Mouse (Mus musculus) hindbrain, embryonic 15.5 days (tissue): Measurements from ENCODE around the gene Phyhd1. TPM values are rescaled to one million over a fixed set of nuclear protein-coding genes. Genes with fewer than 3 reads are reported as not detected.

ENCODE experiments used
- ATAC-seq: fragments of 200-750 bp; cut with Nextera tagmentation; 2 replicates; pipeline ENCODE4 v1.8.0; 2017; ENCODE audit warnings: low read depth, moderate number of reproducible peaks, moderate TSS enrichment; ENCODE audit not compliant: low FRiP score
- H3K27ac ChIP-seq: fragments of 300-500 bp; sonication (generic); replicated peaks from 2 replicates; pipeline ENCODE4 v1.5.1; 2015; ENCODE audit warnings: mild to moderate bottlenecking, inconsistent platforms
- H3K27me3 ChIP-seq: fragments of 300-500 bp; sonication (generic); 2 replicates; pipeline ENCODE4 v1.6.1; 2015; ENCODE audit warnings: control low read depth, inconsistent platforms
- H3K36me3 ChIP-seq: fragments of 300-500 bp; sonication (generic); 2 replicates; pipeline ENCODE4 v1.6.1; 2015; ENCODE audit warnings: control low read depth, inconsistent platforms
- H3K4me1 ChIP-seq: fragments of 300-500 bp; sonication (generic); replicated peaks from 2 replicates; pipeline ENCODE4 v1.6.1; 2015; ENCODE audit warnings: control low read depth, inconsistent platforms
- H3K4me2 ChIP-seq: fragments of 300-500 bp; sonication (generic); 2 replicates; pipeline ENCODE4 v1.6.1; 2015; ENCODE audit warnings: moderate library complexity, mild to moderate bottlenecking, inconsistent platforms
- H3K4me3 ChIP-seq: fragments of 300-500 bp; sonication (generic); 2 replicates; pipeline ENCODE4 v1.5.1; 2015; ENCODE audit warnings: mild to moderate bottlenecking, inconsistent platforms
- H3K9ac ChIP-seq: fragments of 300-500 bp; sonication (generic); 2 replicates; pipeline ENCODE4 v1.6.1; 2015; ENCODE audit warnings: inconsistent platforms
- H3K9me3 ChIP-seq: fragments of 300-500 bp; sonication (generic); 2 replicates; pipeline ENCODE4 v1.6.1; 2016; ENCODE audit warnings: control low read depth, inconsistent platforms
- WGBS: fragments of 180-500 bp; shearing (Covaris S2); methylation state at CpG from one replicate; pipeline ENCODE4 v1.1.7; 2015; 5-methylcytosine and 5-hydroxymethylcytosine counted together
- polyA plus RNA-seq: library from polyadenylated mRNA; unstranded; fragments of >200 nt; fragmentation: Nextera tagmentation; extraction: Ambion mirVana; gene quantifications from 2 replicates; pipeline ENCODE4 v1.2.1, GENCODE M21; 2015

The Phyhd1 gene
- 6.0 and 6.2 TPM in 2 replicates for polyA plus RNA-seq

- no peak within 1 kb of the TSS for H3K9ac ChIP-seq
- peaks cover 27% of the 10 kb centered on the region for H3K36me3 ChIP-seq
Measured at GRCm38 (mm10) chr2:30265767-30266253, at the start of gene Phyhd1. TSS of gene Phyhd1 (plus strand) at chr2:30266203.

DNA sequence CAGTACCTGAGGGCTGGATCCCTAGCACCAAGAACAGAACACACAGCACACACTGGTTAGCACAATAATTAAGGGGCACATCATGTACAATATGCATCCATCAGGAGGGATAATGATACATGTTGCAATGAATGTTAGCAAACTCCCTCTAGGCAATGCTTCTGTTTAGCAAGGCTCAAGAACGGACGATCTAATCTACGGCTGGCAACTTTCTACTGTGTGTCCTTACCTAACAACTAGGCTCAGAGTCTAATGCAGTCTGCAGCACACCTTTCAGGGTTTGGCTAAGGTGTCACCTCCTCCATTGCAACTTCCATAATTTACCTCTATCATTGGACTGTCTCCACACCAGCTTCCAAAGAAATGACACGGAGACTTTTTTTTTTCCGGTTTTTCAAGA lies 49.7 kb upstream of the Phyhd1 start:
- ATAC-seq = no peak
- Histone ChIP-seq H3K27me3 (no peaks in the 10 kb centered on the region), H3K4me3 (no peak overlapping the region), H3K4me2 (no peak overlapping the region), H3K27ac (no peak overlapping the region), H3K36me3 (no peaks in the 10 kb centered on the region), H3K9ac (no peak overlapping the region), H3K4me1 (no peaks in the 10 kb centered on the region), H3K9me3 (no peaks in the 10 kb centered on the region)
- 96% methylated on average over 5 of the region's 5 CpGs for WGBS

More at GRCm38 (mm10) chr2:30265767-30266253, at the start of gene Phyhd1:
- WGBS = 20% methylated on average over 5 of the region's 5 CpGs
- ATAC-seq = 0 out of 2 replicates have a peak, but pooled peaks have one; percentile 24
- H3K4me2 ChIP-seq = no peak within 1 kb of the TSS
- no peak within 1 kb of the TSS for H3K4me3 ChIP-seq
- H3K9me3 ChIP-seq = no peaks in the 10 kb centered on the region
- peak within 1 kb of the TSS; percentile 76 for H3K27ac ChIP-seq
- H3K4me1 ChIP-seq = peaks cover 49% of the 10 kb centered on the region
- no peaks in the 10 kb centered on the region for H3K27me3 ChIP-seq

DNA sequence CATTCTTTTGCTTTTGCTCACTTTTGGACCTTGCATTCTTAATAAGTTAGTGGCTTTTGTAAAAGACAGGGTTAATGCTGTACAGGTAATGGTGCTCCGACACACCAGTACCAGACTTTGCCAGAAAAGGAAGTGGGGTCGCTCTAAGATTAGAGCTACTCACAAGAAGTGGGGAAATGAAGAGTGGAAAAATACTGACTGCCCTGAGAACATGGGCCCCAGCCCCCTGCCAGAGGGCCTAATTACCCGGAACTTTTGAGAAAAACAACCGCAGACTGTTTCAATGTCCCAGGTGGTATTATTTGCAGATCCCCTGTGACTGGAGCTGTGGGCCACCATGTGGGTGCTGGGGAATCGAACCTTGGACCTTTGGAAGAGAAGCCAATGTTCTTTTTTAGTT lies 30.4 kb upstream of the Phyhd1 start:
- no peak overlapping the region for H3K9ac ChIP-seq
- no peaks in the 10 kb centered on the region for H3K27me3 ChIP-seq
- H3K27ac ChIP-seq = no peak overlapping the region
- H3K4me2 ChIP-seq = no peak overlapping the region
- H3K4me3 ChIP-seq = no peak overlapping the region
- peaks cover 29% of the 10 kb centered on the region for H3K4me1 ChIP-seq
- ATAC-seq = no peak
- 91% methylated on average over 5 of the region's 5 CpGs for WGBS
- no peaks in the 10 kb centered on the region for H3K9me3 ChIP-seq
- H3K36me3 ChIP-seq = peaks cover 5% of the 10 kb centered on the region

DNA sequence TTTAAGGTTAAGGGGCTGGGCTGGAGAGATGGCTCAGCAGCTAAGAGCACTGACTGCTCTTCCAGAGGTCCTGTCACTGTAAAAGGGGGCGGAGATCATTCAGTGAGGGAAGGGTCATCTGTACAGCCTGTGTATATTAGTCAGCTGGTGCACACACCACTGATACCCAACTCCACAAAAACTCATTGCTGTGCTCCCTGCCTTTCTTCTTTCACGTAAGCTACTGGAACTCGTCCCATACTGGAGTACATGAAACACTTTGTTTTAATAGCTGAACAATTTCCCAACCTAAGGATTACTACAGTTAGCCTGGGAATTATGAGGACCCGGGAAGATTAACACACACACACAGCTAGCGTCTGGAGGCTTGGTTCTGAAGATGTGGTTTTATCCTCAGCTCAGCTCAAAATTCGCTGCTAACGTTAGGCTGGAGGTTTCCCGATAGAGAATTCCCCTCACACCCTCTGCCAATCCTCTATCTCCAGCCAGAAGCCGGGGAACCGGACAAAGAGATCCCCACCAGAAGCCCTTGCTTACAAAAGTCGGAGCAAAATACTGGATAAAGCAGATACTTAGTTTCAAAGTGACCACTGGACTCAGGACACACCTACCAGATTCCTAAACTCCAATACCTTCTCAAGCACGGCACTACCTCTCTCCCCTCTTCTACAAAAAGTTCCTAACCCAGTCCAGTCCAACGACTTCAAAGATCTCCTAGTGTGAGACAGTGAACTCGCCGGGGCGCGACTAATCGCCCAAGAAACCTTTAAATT lies 29.4 kb upstream of the Phyhd1 start:
- Histone ChIP-seq H3K9me3 (no peaks in the 10 kb centered on the region), H3K27me3 (no peaks in the 10 kb centered on the region), H3K27ac (peak overlapping the region; percentile 93), H3K9ac (peak overlapping the region; percentile 59), H3K4me3 (peak overlapping the region; percentile 73), H3K4me2 (peak overlapping the region; percentile 87), H3K36me3 (peaks cover 14% of the 10 kb centered on the region), H3K4me1 (peaks cover 29% of the 10 kb centered on the region)
- no peak for ATAC-seq
- 4% methylated on average over 18 of the region's 18 CpGs for WGBS

DNA sequence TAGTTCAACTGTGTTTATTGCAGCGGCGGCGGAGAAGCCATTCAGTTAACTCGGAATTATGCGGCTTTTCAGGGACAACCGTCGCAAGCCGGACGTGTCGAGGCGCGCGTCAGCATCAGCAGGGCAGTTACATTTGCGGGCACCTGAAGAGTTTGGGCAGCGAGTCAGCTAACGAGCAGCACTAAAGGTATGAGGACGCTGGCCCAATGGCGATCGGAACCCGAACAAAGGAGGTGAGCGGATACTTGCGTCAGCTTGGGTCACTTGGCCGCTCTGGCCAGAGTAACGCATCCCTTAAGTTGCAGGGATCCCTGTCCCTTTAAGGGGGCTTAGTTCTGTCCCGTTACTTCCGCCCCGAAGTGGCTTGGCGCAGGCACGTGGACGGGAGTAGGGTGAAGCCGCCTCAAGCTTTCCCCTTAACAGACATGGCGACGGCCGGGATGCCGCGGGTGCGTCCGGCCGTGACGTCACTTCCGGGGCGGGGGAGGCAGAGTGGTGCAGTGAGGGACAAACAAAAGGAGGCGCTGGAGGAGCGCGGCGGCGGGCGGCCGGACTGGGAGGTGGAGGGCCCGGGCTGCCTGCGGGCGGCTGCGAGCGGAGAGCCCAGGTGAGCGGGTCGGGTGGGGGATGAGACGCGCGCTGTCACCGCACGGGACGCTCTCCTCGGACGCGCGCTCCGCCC lies 28.7 kb upstream of the Phyhd1 start, which contains the start of gene Lrrc8a:
Gene Lrrc8a, plus strand, starts transcription at position 517 of the 682 bp plus-strand sequence.
- peak within 1 kb of the TSS; percentile 73 for H3K4me3 ChIP-seq
- H3K9ac ChIP-seq = peak within 1 kb of the TSS; percentile 77
- WGBS = under 1% methylated on average over 66 of the region's 67 CpGs
- peak; percentile 98 for ATAC-seq
- H3K4me2 ChIP-seq = peak within 1 kb of the TSS; percentile 87
- peaks cover 17% of the 10 kb centered on the region for H3K36me3 ChIP-seq
- no peaks in the 10 kb centered on the region for H3K9me3 ChIP-seq
- no peaks in the 10 kb centered on the region for H3K27me3 ChIP-seq
- peak within 1 kb of the TSS; percentile 93 for H3K27ac ChIP-seq
- peaks cover 31% of the 10 kb centered on the region for H3K4me1 ChIP-seq

DNA sequence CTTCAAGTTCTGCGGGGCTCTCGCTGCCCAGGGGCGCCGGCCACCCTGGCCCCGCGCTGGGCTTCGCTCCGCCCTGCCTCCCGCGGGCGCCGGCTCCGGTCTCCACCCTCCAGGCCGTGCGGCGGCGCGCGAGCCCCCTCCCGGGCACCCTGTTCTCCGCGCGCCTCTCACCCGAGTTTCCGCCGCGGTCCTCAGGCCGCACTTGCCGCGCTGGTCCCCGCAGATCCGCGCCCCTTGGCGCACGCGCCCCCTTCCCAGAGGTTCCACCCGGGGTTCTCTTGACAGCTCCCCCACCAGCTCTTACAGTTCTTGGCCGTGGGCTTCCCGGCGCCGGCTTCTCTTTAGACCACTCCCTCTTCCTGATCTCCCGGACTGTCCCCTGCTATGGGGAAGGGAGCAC lies 28.1 kb upstream of the Phyhd1 start:
- Histone ChIP-seq H3K27ac (peak overlapping the region; percentile 93), H3K4me1 (peaks cover 37% of the 10 kb centered on the region), H3K4me2 (peak overlapping the region; percentile 87), H3K9me3 (no peaks in the 10 kb centered on the region), H3K27me3 (no peaks in the 10 kb centered on the region), H3K36me3 (peaks cover 17% of the 10 kb centered on the region), H3K4me3 (peak overlapping the region; percentile 73), H3K9ac (peak overlapping the region; percentile 77)
- under 1% methylated on average over 33 of the region's 42 CpGs for WGBS
- ATAC-seq = peak; percentile 92

GRCm38 (mm10) chr2:30238906-30239465 lies 27.0 kb upstream of the Phyhd1 start:
- Histone ChIP-seq H3K4me1 (peaks cover 41% of the 10 kb centered on the region), H3K4me3 (peak overlapping the region; percentile 73), H3K9ac (peak overlapping the region; percentile 77), H3K4me2 (peak overlapping the region; percentile 87), H3K9me3 (no peaks in the 10 kb centered on the region), H3K27me3 (no peaks in the 10 kb centered on the region), H3K36me3 (peaks cover 24% of the 10 kb centered on the region), H3K27ac (0 out of 2 replicates have a peak overlapping the region, but pooled peaks have one; percentile 3)
- ATAC-seq = no peak
- WGBS = 82% methylated on average over 3 of the region's 3 CpGs

- H3K9ac ChIP-seq = no peak overlapping the region
- WGBS = 88% methylated on average over 4 of the region's 4 CpGs
- H3K4me1 ChIP-seq = peaks cover 41% of the 10 kb centered on the region
- H3K27ac ChIP-seq = no peak overlapping the region
- H3K4me3 ChIP-seq = no peak overlapping the region
- peak overlapping the region; percentile 87 for H3K4me2 ChIP-seq
- no peak for ATAC-seq
- H3K27me3 ChIP-seq = no peaks in the 10 kb centered on the region
- H3K36me3 ChIP-seq = peaks cover 24% of the 10 kb centered on the region
- H3K9me3 ChIP-seq = no peaks in the 10 kb centered on the region
Measured at GRCm38 (mm10) chr2:30239777-30240176, 26.2 kb upstream of the Phyhd1 start.

GRCm38 (mm10) chr2:30240267-30240666 lies 25.7 kb upstream of the Phyhd1 start, which contains the start of gene Gm28035:
TSS of gene Gm28035 (plus strand) at chr2:30240567.
- Histone ChIP-seq H3K4me1 (peaks cover 41% of the 10 kb centered on the region), H3K27ac (no peak within 1 kb of the TSS), H3K4me2 (peak within 1 kb of the TSS; percentile 87), H3K27me3 (no peaks in the 10 kb centered on the region), H3K9ac (no peak within 1 kb of the TSS), H3K9me3 (no peaks in the 10 kb centered on the region), H3K4me3 (no peak within 1 kb of the TSS), H3K36me3 (peaks cover 24% of the 10 kb centered on the region)
- 87% methylated on average over 2 of the region's 2 CpGs for WGBS
- ATAC-seq = no peak

GRCm38 (mm10) chr2:30242509-30242908 lies 23.5 kb upstream of the Phyhd1 start:
- WGBS = 26% methylated on average over 4 of the region's 4 CpGs

DNA sequence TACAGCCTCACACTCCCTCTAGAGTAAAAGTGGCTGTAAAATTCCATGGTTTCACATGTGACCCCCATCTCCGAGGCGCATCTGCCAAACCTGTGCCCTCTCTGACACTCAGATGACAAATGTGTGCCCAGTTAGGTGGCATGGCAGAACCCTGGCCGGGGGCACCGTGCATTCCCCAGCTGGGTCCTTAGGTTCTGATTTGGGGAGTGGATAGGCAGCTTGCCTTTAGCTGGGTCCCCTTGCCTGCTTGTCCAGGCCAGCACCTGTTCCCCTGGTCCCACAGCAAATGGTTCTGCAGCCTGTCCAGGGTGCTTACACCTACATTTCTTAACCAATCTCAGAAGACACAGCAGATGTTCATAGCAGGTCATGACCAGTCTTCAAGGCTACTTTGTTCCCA lies 22.6 kb upstream of the Phyhd1 start:
- Histone ChIP-seq H3K27ac (no peak overlapping the region), H3K9ac (no peak overlapping the region), H3K36me3 (peaks cover 27% of the 10 kb centered on the region), H3K9me3 (no peaks in the 10 kb centered on the region), H3K4me3 (no peak overlapping the region), H3K27me3 (no peaks in the 10 kb centered on the region), H3K4me1 (peaks cover 30% of the 10 kb centered on the region), H3K4me2 (no peak overlapping the region)
- no peak for ATAC-seq
- WGBS = 92% methylated on average over 4 of the region's 4 CpGs

More at GRCm38 (mm10) chr2:30242509-30242908, 23.5 kb upstream of the Phyhd1 start:
- Histone ChIP-seq H3K36me3 (peaks cover 24% of the 10 kb centered on the region), H3K9me3 (no peaks in the 10 kb centered on the region), H3K4me1 (peaks cover 33% of the 10 kb centered on the region), H3K27ac (peak overlapping the region; percentile 18; the same call in 1 of the 2 replicates), H3K9ac (no peak overlapping the region), H3K27me3 (no peaks in the 10 kb centered on the region), H3K4me2 (no peak overlapping the region), H3K4me3 (no peak overlapping the region)
- ATAC-seq = no peak
